Mouse (Mus musculus) kidney, adult 2 months (tissue): ENCODE results near the gene Susd3.

Source experiments
- CTCF ChIP-seq: fragments of 200-500 bp; conservative IDR thresholded peaks from 2 replicates; pipeline ENCODE4 v1.5.1; 2011; ENCODE audit warnings: low read depth, mild to moderate bottlenecking, control low read depth, low read length, moderate library complexity, mixed read lengths; ENCODE audit not compliant: insufficient read depth, insufficient read length
- POLR2A ChIP-seq: fragments of 200-500 bp; IDR thresholded peaks from one replicate; pipeline ENCODE4 v1.6.1; 2011; ENCODE audit warnings: low read depth, low read length, control low read depth

DNA sequence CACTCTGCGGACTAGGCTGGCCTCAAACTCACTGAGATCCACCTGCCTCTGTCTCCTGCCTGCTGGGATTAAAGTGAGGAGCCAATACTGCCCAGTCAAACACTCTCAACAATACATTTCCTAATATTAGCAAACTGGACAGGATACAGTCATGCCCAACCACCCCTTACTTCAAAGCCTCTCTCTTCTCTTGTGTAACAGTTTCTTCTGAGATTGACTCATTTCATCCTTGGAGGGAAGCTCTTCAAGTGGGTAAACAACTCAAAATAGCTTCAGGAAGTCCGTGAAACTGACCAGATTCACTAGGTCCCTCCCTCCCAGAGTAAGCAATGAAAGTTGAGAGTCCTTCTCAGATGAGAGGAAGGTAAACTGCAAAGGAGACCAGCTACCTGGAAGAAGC, 3.6 kb upstream of the Susd3 start:
- TF ChIP-seq POLR2A (no peak), CTCF (no peak)
